Mouse (Mus musculus) bone marrow macrophage, adult 2 months (primary cell): ENCODE measurements around the gene Msto1.
"Not testable (repeated sequence)": the region's sequence is repeated elsewhere in the genome, so short reads cannot be mapped to it uniquely, and the experiment has no call there.

Experiments
- CTCF ChIP-seq: IDR thresholded peaks from 2 replicates; pipeline ENCODE4 v1.5.1; 2012; ENCODE audit warnings: low read depth, mild to moderate bottlenecking, low read length, moderate library complexity
- POLR2A ChIP-seq: IDR thresholded peaks from 2 replicates; pipeline ENCODE4 v1.6.1; 2012; ENCODE audit warnings: mild to moderate bottlenecking, low read depth, low read length, borderline replicate concordance

DNA sequence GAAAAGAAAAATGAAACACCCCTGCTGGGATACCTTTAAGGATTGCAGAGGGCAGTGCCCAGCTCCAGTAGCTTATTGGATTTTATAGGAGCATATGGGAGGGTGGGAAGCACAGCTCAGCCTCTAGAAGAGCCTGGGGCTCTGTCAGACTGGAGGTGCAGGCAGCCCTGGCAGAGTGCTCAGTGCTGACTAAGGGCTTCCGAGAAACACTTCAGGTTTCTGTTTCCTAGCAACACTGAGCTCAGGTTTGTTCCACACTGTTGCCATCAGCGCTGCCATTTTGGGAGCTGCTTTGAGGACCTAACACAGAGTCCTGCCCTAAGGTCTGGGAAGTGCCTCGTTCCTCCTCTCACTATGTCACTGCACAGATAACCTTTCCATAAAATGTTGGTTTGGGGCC, 47.1 kb downstream of the Msto1 start:
- not testable (repeated sequence) for TF ChIP-seq CTCF, POLR2A
